Mouse (Mus musculus) retina, adult 2 months (tissue): ENCODE results near the gene Dram1.

ENCODE experiments used
- DNase-seq: peaks from one replicate; pipeline ENCODE4 v3.0.0-alpha.2; 2012; ENCODE audit warnings: low read depth, low spot score

Dram1 gene

DNA sequence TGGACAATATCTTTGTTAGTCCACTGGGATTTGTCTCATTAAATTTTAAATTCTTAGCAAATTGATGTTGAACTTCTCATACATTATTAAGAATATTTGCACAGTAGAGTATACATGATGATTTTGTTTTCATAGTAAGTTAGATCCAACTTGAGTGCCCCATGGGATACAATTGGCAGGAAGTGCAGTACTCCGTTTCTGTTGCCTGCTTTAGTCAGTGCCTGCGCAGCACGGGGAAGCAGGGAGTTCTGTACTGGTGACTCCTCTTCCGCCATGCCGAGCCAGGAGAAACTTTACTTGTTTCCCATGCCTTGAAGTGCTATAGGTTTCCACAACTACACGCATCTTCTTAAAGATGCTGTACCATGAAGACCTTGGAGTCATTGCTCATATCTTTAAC, 83.8 kb downstream of the Dram1 start:
- no peak for DNase-seq

DNA sequence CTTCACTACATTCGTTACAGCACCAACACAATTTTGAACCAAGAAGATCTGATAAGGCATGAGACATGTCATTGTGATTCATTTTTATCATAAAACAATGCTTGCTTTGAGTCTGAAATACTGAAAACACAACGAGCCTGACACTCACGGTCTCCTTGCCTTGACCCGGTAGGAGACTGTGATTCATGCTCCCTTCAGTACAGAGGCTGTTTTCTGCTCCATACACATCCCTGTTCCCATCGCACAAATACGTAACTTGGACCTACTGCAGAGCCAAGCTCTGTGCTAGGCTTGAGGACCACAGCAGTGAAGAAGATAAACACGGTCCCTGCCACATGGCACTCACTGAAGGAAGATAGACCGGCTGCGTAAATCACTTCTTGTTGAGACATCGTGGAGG, 90.8 kb downstream of the Dram1 start:
- no peak for DNase-seq

- DNase-seq = no peak
Observed at GRCm38 (mm10) chr10:88287261-88287660, 91.6 kb downstream of the Dram1 start.

DNA sequence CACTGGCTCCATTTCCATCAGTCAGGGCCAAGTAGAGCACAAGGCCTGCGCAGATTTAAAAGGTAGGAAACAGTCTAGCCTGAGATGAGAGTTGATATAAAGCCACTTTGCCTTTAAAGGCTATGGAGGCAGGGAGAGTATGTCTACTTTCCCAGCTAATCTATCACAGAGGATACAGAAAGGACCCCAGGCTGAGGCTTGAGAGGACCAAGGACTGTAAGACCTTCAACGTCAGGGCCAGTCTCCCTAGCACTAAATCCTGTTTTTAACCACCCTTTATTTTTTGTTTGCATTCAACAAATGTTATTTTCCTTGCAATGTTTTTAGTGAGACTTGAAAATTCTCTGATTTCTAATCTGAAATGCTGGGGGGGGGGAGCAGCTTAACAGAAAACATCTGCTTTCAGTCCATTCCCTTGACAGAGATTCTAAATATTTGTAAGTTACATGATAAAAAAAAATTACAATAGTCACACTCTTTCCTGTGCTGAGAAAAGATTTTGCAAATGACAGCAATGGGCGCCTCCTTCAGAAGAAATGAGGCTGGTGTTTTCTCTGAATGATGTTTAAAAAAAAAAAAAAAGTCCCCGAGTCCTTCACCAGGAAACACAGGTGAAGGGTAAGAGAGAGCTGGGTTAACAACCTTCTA, 94.4 kb downstream of the Dram1 start:
- no peak for DNase-seq

DNA sequence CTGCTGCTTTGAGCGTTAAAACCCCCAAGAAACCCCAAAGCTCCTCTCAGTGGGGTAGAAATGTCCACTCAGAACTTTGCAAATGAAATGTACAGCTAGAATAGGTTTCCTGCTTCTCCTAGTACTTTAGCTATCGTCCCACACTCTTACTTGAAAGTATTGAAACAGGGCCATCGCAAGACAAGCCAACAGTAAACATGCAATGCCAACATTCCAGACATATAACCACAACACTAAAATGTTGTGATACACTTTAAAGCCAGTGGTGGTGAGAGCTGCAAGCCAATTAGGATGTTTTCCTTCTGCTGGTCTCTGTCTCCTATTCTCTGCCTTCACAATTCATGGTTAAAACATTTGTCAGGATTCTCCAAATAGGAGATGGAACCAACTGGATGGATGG, 97.2 kb downstream of the Dram1 start:
- no peak for DNase-seq

- DNase-seq = no peak
Observed at GRCm38 (mm10) chr10:88274045-88274444, 104.8 kb downstream of the Dram1 start.
